Mouse (Mus musculus) T-helper 17 cell (primary cell): ENCODE measurements around the gene Hsh2d.

ENCODE experiments used
- in situ Hi-C, 2 experiments: fragments of 300-600 bp; cut with MboI, MseI; formaldehyde crosslinking; loops; 1 replicate in 1 of 2; 2 replicates in 1 of 2; pipeline ENCODE4 v1.15.1; 2025; ENCODE audit warnings: high pct_unique_total_duplicates in 2 of 2

Hsh2d gene

GRCm38 (mm10) chr8:72187793-72188331, 1.6 kb upstream of the Hsh2d start:
- in situ Hi-C loops, result no loop called here

- in situ Hi-C loops, result loop anchor here in 1 of 2 experiments (10.0 kb wide), 1 partner anchor 455 kb away; the partner anchor contains the start of gene Nwd1
These were observed 739 bp downstream of the Hsh2d start for GRCm38 (mm10) chr8:72190215-72190539.

GRCm38 (mm10) chr8:72192065-72192464, 2.6 kb downstream of the Hsh2d start:
- in situ Hi-C loops, result loop anchor here in 1 of 2 experiments (10.0 kb wide), 1 partner anchor 453 kb away; the partner anchor contains the start of gene Nwd1

DNA sequence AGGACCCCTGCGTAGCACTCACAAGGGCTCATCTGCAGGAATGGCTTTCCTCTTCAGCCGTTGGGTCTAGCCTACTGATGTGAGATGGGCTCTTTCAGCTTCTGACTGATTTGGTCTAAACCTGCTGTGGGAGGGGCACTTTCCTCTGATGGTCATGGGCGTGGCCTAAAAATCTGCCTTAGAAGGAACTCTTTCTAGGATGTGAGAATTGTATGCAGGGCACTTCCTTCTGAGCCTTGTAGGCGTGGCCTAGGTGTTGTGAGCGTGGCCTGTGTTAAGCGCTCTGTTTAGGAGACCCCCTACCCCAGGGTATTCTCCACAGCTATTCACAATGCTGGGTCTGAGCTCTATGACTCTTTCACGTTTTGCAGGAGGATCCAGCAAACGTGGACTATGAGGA, 8.6 kb downstream of the Hsh2d start:
- in situ Hi-C loops, result loop anchor here in 1 of 2 experiments (10.0 kb wide), 1 partner anchor 447 kb away; the partner anchor contains the start of gene Nwd1

DNA sequence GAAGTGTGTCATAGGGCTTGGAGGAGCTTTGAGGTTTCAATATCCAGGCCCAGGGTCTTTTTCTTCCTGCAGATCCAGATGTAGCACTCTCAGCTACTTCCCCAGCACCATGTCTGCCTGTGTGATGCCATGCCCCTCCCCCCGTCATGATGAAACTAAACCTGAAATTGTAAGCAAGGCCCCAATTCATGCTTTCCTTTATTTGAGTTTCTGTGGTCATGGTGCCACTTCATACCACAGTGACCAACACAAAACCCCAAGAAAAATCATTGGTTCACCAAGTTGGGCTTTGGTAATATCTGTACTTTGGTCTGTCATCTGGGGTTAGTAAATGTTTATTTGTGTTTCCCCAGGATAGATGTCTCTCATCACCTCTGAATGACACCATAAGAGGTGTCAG, 19.1 kb downstream of the Hsh2d start:
- in situ Hi-C loops, result no loop called here

GRCm38 (mm10) chr8:72210222-72210621, 20.8 kb downstream of the Hsh2d start:
- in situ Hi-C loops, result no loop called here

- in situ Hi-C loops, result no loop called here
These were observed 21.3 kb downstream of the Hsh2d start for GRCm38 (mm10) chr8:72210710-72211109.

DNA sequence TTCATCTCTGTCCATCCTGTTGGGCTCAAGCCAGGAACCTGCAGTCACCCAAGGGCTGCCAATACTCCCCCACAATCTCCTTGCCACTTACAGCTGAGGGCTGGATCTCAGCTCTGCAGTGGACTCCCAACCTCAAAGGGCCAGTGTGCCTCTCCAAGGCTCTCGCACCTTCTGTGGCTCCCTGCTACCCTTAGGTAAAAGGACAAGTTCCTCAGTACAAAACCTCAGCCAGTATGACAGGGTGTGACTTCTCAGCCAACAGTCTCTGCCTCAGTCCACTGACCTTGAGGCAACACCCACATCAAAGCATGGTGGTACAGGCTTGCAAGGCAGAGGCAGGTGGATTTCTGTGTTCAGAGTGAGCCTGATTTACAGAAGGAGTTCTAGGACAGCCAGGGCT, 22.4 kb downstream of the Hsh2d start:
- in situ Hi-C loops, result no loop called here

DNA sequence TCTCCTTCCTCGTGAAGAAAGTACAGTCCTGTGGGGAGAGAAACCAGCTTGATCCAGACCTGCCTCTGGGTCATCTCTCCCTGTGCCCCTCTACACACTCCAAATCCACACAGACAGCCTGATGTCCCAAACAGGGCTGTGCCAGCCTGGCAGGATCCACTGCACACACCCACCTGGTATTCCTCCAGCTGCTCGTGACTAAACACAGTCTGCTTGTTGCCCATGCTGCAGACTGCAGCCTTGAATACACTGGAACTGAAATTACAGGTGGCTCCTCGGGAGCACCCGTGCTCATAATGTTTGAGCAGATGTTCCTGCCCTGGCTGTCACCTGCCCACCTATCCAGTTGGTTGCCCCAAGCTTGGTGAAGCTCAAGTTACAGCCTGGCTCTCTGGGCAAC, 23.3 kb downstream of the Hsh2d start, which contains the start of gene Cib3:
Cib3 (minus strand) TSS at position 87 of the 400 bp plus-strand sequence.
- in situ Hi-C loops, result no loop called here

GRCm38 (mm10) chr8:72213536-72213935, 24.1 kb downstream of the Hsh2d start, which contains the start of gene Gm11034:
Gene Gm11034, minus strand, starts transcription at chr8:72213636.
- in situ Hi-C loops, result no loop called here

DNA sequence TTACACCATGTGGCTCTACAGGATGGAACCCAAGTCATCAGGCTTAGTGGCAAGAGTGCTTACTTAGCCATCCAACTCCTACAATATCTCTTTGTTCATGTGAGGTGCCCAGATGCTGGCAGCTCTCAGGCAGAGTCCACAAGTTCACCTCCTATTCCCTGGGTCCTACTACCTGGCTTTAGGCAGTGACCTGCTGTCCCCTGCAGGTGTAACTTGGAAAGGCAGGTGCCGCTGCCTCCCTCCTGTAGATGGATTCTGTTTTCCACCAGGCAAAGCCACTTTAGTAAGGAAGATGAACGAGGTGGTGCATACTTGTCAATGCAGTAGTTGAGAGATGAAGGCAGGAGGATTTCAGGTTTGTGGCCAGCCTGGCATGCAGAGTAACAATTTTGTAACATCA, 25.6 kb downstream of the Hsh2d start:
- in situ Hi-C loops, result loop anchor here in 1 of 2 experiments (5.0 kb wide), 1 partner anchor 53 kb away; the partner anchor contains the start of gene Rab8a

DNA sequence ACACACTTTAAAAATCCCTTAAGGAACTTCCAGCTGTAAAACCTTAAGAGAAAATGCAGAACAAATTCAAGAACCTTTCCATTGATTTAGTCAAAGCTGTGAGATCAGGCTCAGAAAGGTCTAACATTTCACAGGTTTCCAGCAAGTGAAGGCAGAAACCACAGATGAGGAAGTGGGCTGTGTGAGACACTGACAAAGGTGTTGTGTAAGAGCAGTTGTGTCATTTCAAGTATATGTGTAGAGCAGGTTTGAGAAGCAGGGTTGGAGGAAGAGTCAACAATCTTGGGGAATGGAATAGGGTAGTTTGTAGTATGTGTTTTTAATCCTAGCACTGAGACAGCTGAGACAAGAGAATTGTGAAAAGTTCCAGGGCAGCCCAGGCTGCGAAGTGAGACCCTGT, 26.4 kb downstream of the Hsh2d start:
- in situ Hi-C loops, result loop anchor here in 1 of 2 experiments (5.0 kb wide), 1 partner anchor 54 kb away; the partner anchor contains the start of gene Rab8a

- in situ Hi-C loops, result loop anchor here in 1 of 2 experiments (5.0 kb wide), 1 partner anchor 57 kb away; the partner anchor contains the start of gene Rab8a
These were observed 29.5 kb downstream of the Hsh2d start for GRCm38 (mm10) chr8:72218781-72219540.

- in situ Hi-C loops, result loop anchor here in 1 of 2 experiments (5.0 kb wide), 1 partner anchor 57 kb away; the partner anchor contains the start of gene Rab8a
These were observed 30.3 kb downstream of the Hsh2d start, which contains the start of gene Fam32a for GRCm38 (mm10) chr8:72219541-72220363. Gene Fam32a, plus strand, starts transcription at chr8:72219730.

DNA sequence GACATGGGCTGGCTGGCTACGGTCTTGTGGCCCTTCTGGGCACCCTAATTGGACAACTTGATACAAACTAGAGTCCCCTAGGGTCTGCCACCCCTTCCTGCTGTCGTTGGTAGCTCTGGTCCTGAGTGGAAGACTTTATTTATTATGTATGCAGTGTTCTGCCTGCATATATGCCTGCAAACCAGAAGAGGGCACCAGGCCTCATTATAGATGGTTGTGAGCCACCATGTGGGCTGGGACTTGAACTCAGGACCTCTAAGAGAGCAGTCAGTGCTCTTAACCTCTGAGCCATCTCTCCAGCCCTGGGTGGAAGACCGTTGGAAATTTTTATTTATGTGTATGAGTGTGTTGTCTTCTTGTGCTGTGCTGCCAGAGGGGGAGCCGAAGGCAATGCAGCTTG, 31.3 kb downstream of the Hsh2d start:
- in situ Hi-C loops, result no loop called here

DNA sequence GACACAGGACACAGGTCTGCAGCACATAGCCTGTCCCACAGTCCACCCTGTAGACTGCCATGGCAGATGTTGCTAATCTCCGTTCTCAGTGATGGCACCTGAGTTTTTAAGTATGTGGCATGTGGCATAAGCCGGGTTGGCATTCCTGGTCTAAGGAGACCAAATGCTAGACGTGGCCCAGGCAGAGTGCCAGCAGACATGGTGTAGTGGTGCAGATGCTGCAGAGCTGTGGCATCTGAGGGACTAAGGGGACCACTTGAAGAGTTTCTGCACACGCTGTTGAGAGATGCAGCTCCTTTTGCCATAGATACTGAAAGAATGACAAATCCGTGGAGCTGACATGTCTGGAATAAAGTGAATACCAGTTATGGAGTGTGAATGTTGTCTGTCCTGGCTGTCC, 33.2 kb downstream of the Hsh2d start:
- in situ Hi-C loops, result no loop called here

GRCm38 (mm10) chr8:72239499-72240402, 50.3 kb downstream of the Hsh2d start, which contains the start of gene Ap1m1:
Gene Ap1m1, plus strand, starts transcription at chr8:72240018.
- in situ Hi-C loops, result loop anchor here in 1 of 2 experiments (5.0 kb wide), 1 partner anchor 62 kb away; no protein-coding TSS in a partner anchor

DNA sequence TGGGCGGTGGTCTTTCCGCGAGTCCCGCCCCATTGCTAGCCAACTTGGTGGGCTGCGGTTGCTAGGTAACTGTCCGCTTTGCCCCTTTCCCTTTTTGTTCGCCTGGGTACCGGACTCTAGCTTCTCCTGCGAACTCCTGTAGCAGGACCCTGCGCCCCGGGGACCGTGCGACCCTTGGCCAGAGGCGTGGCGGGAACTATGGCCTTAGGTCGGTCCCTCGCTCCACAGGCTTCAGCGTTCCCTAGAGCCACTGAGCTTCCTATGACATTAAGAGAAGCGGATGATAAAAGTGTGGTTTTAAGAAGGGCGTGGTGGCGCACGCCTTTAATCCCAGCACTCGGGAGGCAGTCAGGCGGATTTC, 50.9 kb downstream of the Hsh2d start:
- in situ Hi-C loops, result loop anchor here in 1 of 2 experiments (5.0 kb wide), 1 partner anchor 63 kb away; no protein-coding TSS in a partner anchor

GRCm38 (mm10) chr8:72240951-72241350, 51.5 kb downstream of the Hsh2d start:
- in situ Hi-C loops, result loop anchor here in 1 of 2 experiments (5.0 kb wide), 1 partner anchor 64 kb away; no protein-coding TSS in a partner anchor

- in situ Hi-C loops, result loop anchor here in 1 of 2 experiments (5.0 kb wide), 1 partner anchor 65 kb away; no protein-coding TSS in a partner anchor
These were observed 52.8 kb downstream of the Hsh2d start for GRCm38 (mm10) chr8:72242226-72242625.
